Mouse (Mus musculus) adrenal gland (tissue): ENCODE measurements around the gene Cobl.

Source experiments
- intact Hi-C: fragments of 180-260 bp; cut with DNase I; formaldehyde crosslinking; loops from one replicate; pipeline ENCODE4 v1.15.1; 2025

The Cobl gene

DNA sequence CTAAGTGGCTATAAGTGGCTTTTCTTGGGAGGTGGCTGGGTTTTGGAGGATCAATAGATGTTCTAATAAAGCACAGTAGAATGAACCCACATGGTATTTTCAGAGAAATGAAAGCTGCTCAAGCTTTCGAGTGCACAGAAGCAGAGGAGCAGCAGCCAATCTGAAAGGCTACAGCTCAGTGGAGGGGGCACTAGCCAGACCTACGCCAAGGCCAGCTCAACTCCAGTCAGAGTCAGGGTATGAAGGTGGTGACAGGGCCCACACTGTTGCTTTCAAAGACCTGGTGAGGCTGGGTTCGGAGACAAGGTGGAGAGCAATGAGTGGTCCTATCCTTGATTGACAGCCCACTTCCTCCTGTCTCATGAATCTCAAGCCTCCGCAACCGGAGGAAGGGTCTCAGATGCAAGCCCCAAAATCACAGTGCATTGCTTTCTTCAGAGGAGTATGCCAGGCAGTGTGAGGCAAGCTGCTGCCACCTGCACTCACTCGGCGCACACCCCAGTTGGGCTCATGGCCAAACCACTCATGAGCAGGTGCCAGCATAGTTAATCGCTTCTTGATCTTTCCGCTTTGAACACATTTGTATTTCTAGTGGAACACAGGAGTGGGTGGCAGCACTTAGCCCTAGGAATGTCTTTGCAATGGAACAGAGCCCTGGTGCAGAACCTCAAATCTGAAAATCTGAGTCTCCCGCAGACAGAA, 232.6 kb downstream of the Cobl start:
- intact Hi-C loops: no loop called here

DNA sequence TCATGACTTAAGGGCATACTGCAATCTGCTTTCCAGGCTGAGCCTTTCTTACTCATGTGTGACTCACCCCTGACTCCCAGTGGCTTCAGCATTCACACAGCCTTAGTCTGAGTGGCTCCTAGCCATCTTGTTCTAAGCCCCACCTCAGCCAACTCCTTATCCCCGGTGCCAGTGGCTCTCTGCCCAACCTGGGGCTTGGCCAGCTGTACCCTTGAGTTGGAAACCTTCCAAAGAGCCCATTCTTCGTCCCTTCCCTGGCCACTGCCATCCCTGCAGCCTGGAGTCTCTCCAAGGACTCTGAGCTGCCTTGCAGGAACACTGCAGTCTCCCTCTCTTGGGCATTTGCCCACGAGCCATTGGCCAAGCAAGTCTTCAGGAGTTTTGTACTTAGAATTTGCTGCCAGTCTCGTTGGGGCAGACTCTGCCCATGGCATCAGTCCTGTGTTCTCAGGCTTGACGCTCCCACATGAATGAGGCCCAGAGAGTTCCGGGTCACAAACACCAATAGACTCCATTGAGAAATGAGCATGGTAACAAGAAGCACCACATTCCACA, 233.2 kb downstream of the Cobl start:
- intact Hi-C loops: no loop called here

DNA sequence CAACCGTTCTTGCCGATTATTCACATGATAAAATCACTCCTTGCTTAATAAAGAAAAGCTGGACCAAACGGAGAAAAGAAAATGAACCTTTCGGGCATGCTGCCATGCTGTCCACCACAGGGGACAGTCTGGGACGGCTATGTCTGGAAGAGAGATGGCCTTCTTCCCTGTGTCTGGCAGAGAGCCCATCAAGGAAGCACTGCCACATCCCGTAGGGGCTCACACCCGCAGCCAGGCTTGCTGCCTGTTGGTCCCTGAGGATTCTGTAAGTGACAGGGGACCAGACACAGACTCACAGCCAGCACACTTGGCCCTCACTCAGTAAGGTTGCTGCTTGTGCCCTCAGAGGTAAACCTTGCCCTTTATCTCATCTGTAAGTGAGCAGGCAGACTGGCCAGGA, 235.3 kb downstream of the Cobl start:
- intact Hi-C loops: no loop called here

DNA sequence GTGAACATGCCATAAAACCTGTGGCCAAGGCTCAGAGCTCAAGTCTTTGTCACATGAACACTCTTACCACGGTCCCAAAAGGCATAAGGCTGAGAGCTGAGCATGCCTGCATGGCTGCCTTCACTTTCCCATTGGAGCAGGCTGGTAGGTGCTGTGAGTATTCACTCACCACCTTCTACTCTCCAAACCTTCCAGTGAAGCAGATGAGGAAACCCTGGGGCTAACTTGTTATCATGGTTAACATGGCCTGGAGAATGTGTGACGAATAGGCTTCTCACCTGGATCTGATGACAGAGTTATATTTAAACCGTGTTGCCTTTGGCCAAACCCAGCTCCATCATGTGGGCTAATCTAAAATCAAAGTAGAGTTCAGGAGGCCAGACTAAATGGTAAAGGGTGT, 237.4 kb downstream of the Cobl start:
- intact Hi-C loops: no loop called here

DNA sequence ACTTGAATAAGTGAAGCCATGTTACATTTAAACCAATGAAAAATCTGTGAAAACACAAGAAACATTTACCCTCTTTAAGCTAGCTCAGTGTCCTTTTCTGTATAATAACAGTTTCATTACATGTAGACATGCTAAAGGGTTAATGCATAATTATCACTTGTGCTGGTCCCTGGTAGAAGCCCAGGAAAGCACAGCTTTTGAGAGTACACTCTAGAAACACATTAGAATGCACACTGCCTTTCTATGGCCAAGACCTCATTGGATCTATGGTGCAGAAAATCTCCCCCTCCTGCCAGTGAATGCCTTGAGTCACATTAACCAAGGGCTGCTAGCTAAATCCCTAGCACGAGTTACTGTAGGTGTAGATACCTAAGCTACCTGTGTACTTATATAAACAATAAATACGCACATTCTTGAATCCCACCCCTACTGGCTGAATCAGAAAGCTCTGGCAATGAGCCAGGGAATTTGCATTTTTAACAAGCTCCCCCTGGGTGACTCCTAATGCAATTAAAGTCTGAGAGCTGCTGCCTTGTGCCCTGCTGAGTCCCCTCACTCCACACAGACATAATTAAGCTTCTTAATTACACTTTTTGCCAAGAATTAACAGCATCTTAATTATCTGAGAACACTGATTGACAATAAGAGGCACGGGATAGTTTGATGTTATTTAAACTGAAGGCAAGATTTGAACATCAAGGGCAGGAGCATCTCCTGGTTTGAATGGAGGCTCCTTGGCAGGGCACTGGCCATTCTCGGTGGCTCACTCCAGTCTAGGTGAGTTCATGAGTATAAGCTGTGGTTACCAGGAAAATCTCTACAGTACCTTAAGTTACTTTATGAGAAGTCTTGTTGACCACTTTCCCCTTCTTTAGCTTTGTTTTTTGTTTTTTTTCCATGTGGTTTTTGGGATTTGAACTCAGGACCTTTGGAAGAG, 244.9 kb downstream of the Cobl start:
- intact Hi-C loops: no loop called here

DNA sequence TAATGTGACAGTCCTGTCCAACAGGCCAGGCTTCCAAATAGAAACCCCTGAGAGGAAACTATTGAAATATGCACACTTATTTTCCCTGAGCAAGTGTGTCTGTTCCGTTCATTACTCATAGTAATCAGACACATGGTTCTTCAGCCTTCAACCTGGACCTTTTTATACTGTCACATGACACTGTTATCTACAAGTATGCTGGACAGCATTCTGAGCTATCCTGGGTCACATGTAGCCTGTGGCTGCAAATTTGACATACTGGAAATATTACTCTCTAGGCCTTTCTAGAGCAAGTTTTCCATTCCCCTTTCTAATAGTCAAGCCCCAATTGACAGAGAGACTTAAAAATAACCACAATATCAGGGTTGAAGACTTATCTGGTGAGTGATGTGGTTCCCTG, 247.9 kb downstream of the Cobl start:
- intact Hi-C loops: no loop called here

DNA sequence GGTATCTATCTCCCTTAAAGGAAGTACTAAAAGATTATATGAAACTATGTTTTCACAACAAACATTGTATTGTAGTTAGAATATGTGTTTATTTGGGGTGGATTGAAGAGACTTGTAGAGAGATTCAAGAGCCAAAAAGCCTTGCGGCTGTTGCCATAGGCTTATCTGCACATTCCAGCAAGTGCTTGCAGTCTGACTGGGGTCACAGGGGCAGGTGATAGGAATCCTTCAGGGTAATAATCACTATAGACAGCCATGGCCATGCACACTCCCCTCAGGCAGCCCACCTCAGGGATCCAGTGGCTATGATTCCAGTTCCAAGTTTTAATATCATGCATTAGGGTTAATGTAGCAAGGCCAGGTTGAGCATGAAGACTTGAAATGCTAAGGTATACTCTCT, 249.2 kb downstream of the Cobl start:
- intact Hi-C loops: no loop called here

DNA sequence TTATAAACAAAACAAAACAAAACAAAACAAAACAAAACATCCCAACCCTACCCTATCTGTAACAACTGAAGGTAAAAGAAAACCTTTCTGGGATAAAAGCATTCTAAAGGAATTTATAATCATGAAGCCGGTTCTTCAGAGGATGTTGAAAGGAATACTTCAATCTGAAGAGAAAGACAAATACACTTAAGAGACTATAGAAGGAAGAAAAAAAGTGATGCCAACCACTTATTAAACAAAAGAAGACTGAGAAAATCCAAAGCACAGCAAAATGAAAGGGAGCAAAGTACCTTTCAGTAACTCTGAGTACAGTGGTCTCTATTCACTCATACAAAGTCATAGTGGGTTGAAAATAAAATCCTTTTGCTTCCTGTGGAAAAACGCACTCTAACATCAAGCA, 256.2 kb downstream of the Cobl start:
- intact Hi-C loops: no loop called here

DNA sequence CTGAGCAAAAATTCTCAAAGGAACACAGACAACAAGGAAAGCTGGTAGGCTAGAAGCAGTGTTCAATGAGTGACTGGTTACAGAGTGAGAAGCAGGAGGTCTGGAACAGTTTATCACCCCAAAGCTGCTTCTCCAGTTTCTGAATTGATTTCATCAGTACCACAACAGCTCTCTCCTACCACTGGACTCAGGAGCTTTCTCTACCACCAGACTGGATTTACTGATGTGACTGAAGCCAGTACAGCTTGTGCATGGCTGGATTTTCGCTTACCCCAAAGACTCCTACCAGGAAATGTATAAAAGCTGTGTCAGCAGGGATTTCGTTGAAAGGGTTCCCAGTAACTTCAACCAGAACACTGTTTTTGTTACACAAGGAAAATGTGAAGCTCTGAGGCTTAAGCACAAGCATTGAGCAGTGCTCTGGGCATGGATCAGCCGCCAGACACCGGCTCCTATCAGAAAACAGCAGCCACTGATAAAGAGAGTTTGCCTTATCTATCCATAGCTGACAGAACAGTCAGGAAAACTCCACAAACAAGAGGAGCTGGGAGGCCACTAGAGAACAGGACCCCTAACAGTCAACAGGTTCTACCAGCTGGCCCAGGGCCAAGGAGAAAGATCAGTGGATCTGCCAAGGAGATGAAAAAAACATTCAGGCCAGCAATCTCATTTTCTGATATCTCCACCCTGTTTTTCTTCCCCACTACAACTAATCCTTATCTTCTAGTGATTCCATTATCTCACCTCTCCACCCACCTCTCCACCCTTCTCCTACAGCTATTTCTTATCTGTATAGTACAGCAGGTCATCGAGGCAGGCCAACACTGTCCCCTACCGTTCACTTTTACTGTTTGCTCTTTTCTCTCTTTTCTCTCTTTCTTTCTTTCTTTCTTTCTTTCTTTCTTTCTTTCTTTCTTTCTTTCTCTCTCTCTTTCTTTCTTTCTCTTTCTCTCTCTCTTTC, 259.3 kb downstream of the Cobl start:
- intact Hi-C loops: no loop called here

DNA sequence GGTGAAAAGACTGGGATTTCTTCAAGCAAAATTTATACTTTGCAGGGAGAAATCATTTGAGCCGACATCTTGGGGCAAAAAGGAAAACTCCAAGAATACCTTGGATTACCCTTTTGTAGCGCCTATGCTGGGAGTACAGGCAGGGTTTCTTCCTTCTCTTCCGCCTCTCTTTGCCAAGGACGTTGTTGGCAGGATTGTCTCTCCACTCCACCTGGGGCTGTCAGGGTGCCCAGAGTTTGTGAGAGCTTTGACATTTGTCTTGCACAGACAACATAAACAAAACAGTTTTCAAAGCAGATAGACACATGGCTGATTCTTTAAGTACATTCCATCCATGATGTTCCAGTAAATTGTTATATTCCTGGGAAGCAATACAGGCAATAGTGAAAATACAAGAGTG, 265.3 kb downstream of the Cobl start:
- intact Hi-C loops: no loop called here

DNA sequence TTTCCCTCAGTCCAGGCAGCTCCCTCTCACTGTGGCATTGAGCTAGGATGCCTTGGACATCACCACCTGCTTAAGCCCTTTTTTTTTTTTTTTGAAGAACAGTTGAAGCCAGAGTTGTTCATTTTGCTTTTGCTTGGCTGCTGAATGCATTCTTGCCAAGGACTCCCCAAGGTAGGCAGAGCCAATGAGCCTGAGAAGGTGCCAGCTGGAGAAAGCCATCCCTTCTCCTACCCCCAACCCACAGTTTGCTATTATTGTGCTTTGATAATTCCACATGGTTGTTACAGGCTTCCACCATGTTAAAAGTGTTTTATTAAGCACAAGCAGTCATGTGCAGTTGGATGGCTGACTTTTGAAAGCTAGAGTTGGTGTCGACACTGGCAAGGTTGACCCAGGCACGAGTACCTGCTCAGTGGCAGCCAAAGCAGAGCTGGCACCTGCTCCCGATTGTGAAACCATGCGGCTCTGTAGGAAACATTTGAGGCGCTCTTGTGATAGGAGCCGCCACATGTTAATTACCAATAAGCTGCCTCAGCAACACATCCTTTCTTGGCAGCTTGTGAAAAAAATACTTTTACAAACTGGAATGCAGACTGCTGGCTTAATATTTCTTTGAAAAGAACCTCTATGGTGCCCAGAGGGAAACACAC, 265.9 kb downstream of the Cobl start:
- intact Hi-C loops: no loop called here

DNA sequence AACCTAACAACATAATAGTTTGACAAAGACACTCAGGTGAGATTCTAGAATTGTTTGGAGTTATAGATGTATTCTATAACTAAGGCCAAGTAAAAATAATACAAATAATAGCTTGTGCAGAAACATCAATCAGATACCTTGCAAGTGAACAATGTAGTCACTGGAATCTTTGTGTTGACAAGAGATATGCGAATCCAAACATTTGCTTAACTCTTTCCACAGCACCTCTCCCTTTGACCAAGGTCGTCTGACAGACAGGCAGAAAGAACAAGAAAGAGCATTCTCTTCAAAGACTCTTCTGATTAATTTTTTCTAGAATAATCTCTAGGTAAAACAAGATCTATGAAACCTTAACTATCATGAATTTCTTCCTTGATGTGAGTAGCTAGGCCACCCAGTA, 266.7 kb downstream of the Cobl start:
- intact Hi-C loops: no loop called here

DNA sequence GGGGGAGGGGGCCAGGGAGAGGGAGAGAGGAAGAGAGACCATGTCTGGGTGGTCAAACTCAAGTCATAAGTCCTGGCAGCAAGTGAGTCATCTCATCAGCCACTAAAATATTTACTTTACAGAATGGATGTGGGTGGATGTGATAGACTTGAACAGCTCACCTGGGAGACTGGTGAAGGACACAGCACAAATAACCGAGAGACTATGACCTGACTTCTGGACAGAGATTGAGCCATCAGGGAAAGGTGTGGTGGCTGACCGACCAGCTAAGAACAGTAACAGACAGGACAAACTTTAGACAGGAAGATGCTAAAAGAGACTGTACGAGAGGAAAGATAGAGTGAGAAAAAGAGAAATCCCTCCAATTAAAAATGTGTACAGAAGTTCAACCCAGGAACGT, 267.2 kb downstream of the Cobl start:
- intact Hi-C loops: no loop called here

DNA sequence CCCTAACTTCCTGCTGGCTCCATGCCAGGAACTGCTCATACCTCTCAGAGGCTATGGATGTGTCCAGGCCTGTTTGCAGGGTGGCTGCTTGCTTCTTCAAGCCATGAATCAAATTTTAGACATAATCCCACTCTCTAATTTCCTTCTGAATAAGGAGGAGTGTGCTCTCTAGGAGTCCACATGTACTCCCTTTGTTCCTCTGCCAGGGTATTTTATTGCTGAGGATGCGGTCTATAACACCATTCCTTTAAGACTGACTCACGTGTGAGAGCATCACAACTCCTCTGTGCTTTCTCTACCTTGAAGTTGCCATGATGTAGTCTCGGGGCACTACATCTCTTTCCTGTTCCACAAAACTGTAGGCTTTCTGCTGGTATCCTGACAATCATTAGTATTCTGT, 269.4 kb downstream of the Cobl start:
- intact Hi-C loops: no loop called here

DNA sequence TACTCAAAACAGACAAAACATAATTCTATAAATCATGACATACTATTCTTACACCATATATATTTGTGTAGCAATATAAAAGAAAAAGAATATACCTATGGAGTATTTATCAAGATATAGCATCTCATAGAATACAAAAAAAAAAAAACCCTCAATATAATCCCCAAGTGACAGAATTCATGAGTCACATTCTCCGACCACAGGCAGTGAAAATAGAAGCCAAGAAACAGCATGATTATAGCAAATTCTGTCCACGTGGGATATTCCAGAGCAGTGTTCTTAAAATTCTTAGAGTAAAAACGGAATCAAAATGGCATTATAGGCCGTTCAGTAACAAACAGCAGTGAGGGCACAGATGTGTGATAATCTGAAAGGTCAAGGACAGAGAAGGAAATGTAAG, 271.4 kb downstream of the Cobl start:
- intact Hi-C loops: no loop called here

DNA sequence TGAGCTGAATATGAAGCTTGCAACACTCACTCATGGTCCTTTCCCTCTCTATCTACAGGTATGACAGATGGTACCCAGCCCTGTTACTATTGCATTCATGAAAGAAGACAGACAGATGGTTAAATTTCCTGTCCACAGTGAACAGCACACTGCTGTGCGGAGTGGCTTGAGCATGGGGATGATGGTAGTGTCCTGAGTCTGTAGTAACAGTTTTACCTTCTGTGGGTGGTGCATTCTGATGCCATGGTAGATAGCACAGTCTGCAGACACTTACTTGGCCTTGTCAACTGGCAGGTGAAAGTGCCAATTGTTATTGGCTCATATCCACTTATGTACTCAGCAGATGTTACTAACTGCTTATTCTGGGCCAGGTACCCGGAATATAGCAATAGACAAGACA, 273.4 kb downstream of the Cobl start:
- intact Hi-C loops: no loop called here

DNA sequence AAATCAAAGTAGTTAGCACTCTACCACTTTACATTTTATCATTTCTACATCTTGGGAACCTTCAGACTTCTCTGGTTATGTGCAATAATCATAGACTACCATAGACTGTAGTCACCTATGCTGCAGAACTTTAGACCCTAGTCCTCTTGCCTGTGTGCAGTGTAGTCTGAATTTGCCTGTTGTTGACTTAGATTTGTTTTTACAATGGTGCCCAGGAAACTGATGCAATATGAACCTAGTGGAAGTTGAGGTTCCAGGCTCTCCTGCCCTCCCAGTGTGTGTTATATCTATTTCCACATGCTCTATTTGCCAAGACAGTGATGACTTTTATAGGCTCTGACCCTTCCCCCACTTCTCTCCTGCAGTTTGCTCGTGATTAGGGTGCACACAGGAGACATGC, 274.3 kb downstream of the Cobl start:
- intact Hi-C loops: no loop called here
